Mouse (Mus musculus) limb, embryonic 13.5 days (tissue): Measurements from ENCODE around the gene Mrpl44. TPM values are rescaled to one million over a fixed set of nuclear protein-coding genes. Genes with fewer than 3 reads are reported as not detected.

Experiments
- ATAC-seq: fragments of 200-750 bp; cut with Nextera tagmentation; 2 replicates; pipeline ENCODE4 v1.8.0; 2017; ENCODE audit warnings: low read depth, moderate number of reproducible peaks, moderate TSS enrichment; ENCODE audit not compliant: low FRiP score
- H3K27ac ChIP-seq: fragments of 300-500 bp; sonication (generic); 2 replicates; pipeline ENCODE4 v1.5.1; 2015; ENCODE audit warnings: inconsistent platforms, mild to moderate bottlenecking, moderate library complexity
- H3K27me3 ChIP-seq: fragments of 300-500 bp; sonication (generic); 2 replicates; pipeline ENCODE4 v1.6.1; 2015; ENCODE audit warnings: mild to moderate bottlenecking, inconsistent platforms
- H3K36me3 ChIP-seq: fragments of 300-500 bp; sonication (generic); 2 replicates; pipeline ENCODE4 v1.6.1; 2015; ENCODE audit warnings: inconsistent platforms, mild to moderate bottlenecking, moderate library complexity
- H3K4me1 ChIP-seq: fragments of 300-500 bp; sonication (generic); 2 replicates; pipeline ENCODE4 v1.6.1; 2015; ENCODE audit warnings: inconsistent platforms
- H3K4me2 ChIP-seq: fragments of 300-500 bp; sonication (generic); replicated peaks from 2 replicates; pipeline ENCODE4 v1.6.1; 2015; ENCODE audit warnings: inconsistent platforms, mild to moderate bottlenecking, moderate library complexity
- H3K4me3 ChIP-seq: fragments of 300-500 bp; sonication (generic); 2 replicates; pipeline ENCODE4 v1.5.1; 2015; ENCODE audit warnings: moderate library complexity, mild to moderate bottlenecking, inconsistent platforms
- H3K9ac ChIP-seq: fragments of 300-500 bp; sonication (generic); 2 replicates; pipeline ENCODE4 v1.6.1; 2015; ENCODE audit warnings: mild to moderate bottlenecking, inconsistent platforms
- H3K9me3 ChIP-seq: fragments of 300-500 bp; sonication (generic); 2 replicates; pipeline ENCODE4 v1.6.1; 2016; ENCODE audit warnings: inconsistent platforms
- WGBS: fragments of 180-500 bp; shearing (Covaris S2); methylation state at CpG from one replicate; pipeline ENCODE4 v1.1.7; 2015; 5-methylcytosine and 5-hydroxymethylcytosine counted together
- polyA plus RNA-seq: library from polyadenylated mRNA; unstranded; fragments of >200 nt; fragmentation: Nextera tagmentation; extraction: Ambion mirVana; gene quantifications from 2 replicates; pipeline ENCODE4 v1.2.1, GENCODE M21; 2015

Gene Mrpl44
- polyA plus RNA-seq, 1 experiment from 2014 or later: 42.1 TPM

- no peak for ATAC-seq
- Histone ChIP-seq H3K4me3 (no peak overlapping the region), H3K27me3 (peaks cover 16% of the 10 kb centered on the region; the same call in 1 of the 2 replicates), H3K9me3 (no peaks in the 10 kb centered on the region), H3K4me1 (peaks cover 27% of the 10 kb centered on the region), H3K36me3 (peaks cover 42% of the 10 kb centered on the region), H3K27ac (no peak overlapping the region), H3K9ac (no peak overlapping the region), H3K4me2 (no peak overlapping the region)
- WGBS: 90% methylated on average over 11 of the region's 11 CpGs
Measured at GRCm38 (mm10) chr1:79819296-79819879, 43.6 kb downstream of the Mrpl44 start.

- 61% methylated on average over 13 of the region's 13 CpGs for WGBS
- no peaks in the 10 kb centered on the region for H3K9me3 ChIP-seq
- no peak overlapping the region for H3K4me2 ChIP-seq
- H3K27ac ChIP-seq: no peak overlapping the region
- no peak overlapping the region for H3K9ac ChIP-seq
- H3K36me3 ChIP-seq: peaks cover 22% of the 10 kb centered on the region
- peaks cover 39% of the 10 kb centered on the region for H3K4me1 ChIP-seq
- no peak for ATAC-seq
- H3K4me3 ChIP-seq: no peak overlapping the region
- peaks cover 16% of the 10 kb centered on the region; the same call in 1 of the 2 replicates for H3K27me3 ChIP-seq
Measured at GRCm38 (mm10) chr1:79822806-79823525, 47.1 kb downstream of the Mrpl44 start.

- Histone ChIP-seq H3K9ac (peak overlapping the region; percentile 35), H3K27me3 (peaks cover 11% of the 10 kb centered on the region; the same call in 1 of the 2 replicates), H3K4me1 (peaks cover 39% of the 10 kb centered on the region), H3K9me3 (no peaks in the 10 kb centered on the region), H3K36me3 (peaks cover 20% of the 10 kb centered on the region), H3K4me3 (peak overlapping the region; percentile 25), H3K4me2 (peak overlapping the region; percentile 56), H3K27ac (peak overlapping the region; percentile 52)
- ATAC-seq: no peak
- 29% methylated on average over 14 of the region's 14 CpGs for WGBS
Measured at GRCm38 (mm10) chr1:79823951-79824633, 48.3 kb downstream of the Mrpl44 start.

Other genes starting within 250 kb of the Mrpl44 start
- gene Ap1s3, start 104.0 kb upstream of the Mrpl44 start, polyA plus RNA-seq: 0.50 and 0.51 TPM in 2 replicates
- 39.1 and 40.3 TPM in 2 replicates for gene Wdfy1, start 125 bp downstream of the Mrpl44 start, polyA plus RNA-seq
- gene Serpine2, start 85.2 kb downstream of the Mrpl44 start, polyA plus RNA-seq: 229 and 285 TPM in 2 replicates